Mouse (Mus musculus) cerebellum, postnatal 25 days (tissue): ENCODE data around the gene Mfap3l.
A peak's percentile ranks its signal among the peaks of the same experiment; 100 is the strongest.
"Not testable (repeated sequence)": the region's sequence is repeated elsewhere in the genome, so short reads cannot be mapped to it uniquely, and the experiment has no call there.

Experiments
- DNase-seq, 2 experiments: peaks; one replicate each; pipeline ENCODE4 v3.0.0; 2021; ENCODE audit warnings: mixed read lengths in 2 of 2

Gene Mfap3l

DNA sequence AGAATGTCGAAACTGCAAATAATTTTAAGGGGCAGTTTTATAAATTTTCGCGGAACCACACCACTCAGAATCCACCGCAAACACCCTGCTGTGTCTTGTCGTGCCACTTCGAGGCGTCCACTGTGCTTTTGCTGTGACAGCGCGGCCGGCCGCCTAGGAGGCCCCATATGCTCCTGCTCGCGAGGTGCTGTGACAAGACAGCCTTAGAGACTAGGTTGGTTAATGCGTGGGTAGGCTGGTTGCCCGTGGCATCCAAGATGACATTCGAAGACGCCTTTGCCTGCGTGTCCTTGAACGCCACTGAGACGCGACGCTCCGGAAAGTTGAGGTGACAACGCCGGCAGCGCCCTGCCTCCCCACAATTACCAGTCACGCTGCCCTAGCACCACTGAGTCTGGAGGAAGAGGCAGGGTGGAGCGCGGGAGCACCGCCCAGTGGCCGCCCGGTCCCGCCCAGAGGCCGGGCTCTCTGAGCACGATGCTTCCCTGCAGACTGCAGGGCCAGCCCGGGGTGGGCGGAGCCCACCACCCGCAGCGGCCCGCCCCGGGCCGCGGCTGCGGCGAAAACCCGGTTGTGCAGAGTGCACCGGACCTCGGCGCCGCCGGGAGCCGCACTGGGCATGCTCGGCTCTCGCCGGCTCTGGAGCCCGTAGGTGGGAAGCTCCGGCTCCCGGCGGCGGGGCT is at the start of gene Mfap3l:
Gene Mfap3l (plus strand): TSS at position 578 of the 683 bp plus-strand sequence.
- peak; percentile 94 to 96 for DNase-seq

DNA sequence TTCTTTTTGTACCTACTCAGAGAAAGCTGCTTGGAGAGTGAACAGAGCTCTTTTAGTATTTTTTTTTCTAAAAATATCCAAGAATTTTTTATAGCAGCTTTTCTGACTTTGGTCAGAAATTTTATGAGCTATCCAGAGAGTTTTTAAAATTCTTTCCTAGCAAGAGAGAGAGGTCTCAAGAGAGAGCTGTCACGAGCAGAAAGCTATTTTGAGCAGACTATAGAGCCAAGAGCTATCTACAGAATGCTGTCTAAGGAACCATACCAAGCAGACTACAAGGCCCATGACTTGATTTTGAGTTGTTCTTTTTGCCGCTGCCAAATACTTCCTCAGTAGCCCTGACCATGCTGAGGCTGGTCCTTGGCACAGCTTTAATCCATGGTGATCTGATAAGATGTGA is 49.3 kb upstream of the Mfap3l start:
- DNase-seq: no peak

DNA sequence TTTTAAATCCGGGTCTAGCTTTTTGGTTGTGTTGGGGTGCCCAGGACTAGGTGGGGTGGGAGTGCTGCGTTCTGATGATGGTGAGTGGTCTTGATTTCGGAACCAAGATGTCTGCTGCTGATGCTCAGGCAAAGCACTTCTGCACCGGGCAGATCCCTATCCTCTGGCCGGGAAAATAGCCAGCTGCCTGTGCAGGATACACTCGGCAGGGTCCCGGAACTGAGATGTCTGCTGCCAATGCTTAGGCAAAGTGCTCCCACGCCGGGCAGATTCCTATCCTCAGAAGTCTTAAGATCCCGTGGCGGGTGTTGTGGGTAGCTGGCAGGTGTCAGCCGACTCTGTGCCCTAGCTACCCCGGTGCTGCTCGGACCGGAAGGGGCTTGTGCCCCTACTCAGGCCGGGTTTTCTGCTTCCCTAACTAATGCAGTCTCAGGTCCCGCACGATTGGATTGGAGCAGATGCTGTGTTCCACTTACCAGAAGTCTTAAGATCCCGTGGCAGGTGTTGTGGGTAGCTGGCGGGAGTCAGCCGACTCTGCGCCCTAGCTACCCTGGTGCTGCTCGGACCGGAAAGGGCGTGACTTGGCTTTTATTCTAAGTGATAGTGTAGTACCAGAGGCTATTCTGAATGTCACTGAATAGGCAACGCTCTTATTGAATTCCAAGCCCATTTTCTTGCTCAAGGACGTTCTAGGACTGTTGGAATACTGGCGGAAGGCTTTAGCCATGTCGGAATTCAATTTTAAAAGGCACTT is 41.1 kb upstream of the Mfap3l start:
- DNase-seq: not testable (repeated sequence)

DNA sequence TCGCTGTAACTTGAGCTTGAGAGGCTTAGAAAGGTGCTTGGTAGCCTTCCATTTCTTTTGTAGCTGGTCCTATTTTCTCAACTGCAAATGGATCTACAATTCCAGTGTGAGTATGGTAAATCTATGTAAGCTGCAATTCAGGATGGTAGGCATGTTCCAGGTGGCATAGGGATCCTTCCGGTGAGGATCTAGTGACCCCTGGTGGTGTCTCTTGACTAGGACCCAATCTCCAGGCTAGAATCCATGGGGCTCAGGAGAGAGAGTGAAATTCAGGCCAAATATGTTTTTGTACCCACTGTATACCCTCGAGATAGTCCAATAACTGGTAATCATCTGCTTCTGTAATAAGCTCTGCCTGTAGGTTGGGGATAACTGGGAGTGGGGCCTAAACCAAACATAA is 37.9 kb upstream of the Mfap3l start:
- peak in 1 of 2 experiments; percentile 30 for DNase-seq

DNA sequence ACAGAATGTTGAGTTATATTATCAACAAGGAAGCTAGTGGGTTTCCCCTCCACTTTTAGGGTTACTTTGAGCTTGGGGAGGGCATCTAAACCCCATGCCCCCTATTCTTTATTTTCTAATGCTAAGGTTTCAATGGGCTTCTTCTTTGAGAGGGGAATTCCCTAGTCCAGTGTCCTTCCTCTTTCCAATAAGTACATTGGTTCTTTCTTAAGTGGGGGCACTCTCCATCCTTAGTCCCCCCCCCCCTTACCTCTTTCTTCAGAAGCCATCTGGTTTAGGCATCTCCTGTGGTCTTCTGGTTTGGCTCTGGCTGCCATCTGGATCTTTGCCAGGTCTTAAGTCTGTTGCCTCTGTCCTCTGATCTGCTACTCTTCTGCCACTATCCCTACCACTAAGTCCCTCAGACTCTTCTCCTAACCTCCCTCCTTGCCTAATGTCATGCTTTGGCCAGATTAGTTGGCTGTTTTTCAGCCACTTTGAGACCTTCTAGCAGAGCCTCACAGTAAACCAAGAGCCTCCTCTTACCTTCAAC is 21.0 kb upstream of the Mfap3l start:
- no peak for DNase-seq

DNA sequence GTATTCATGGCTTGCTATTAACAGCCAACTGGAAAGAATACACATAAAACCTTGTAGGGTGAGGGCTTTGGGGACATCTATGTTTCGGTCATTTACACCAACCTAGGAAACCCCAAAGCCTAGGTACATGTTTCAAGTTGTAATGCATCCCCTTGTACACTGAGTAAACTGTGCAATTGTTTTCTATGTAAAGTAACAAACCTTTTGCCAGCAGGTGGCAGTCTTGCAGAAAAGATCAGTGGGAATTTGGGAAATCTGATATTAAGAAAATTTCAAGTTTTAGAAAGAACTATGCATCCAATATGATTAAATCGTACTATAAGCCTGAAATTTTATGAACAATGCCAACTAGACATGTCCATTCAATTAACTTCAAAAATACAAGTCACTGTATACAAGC is 15.7 kb upstream of the Mfap3l start:
- DNase-seq: peak in 1 of 2 experiments; percentile 70

DNA sequence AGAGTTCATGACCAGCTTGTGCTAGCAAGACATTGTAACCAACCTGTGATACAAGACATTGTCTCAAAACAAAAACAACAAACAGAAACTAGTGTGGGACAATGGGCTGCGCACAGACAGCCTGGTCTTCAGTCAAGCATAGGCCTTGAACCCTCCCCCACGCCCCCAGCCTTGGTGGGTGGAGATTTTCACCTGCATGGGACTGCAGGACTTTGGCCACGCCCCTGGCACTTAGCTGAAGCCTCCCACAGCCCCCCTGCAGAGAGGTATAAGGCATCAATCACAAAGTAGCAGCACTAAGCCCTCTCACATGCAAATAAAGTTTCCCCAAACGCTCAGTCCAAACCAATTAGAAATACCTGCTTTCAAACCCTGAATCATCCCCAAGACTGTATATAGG is 11.1 kb upstream of the Mfap3l start:
- DNase-seq: no peak

DNA sequence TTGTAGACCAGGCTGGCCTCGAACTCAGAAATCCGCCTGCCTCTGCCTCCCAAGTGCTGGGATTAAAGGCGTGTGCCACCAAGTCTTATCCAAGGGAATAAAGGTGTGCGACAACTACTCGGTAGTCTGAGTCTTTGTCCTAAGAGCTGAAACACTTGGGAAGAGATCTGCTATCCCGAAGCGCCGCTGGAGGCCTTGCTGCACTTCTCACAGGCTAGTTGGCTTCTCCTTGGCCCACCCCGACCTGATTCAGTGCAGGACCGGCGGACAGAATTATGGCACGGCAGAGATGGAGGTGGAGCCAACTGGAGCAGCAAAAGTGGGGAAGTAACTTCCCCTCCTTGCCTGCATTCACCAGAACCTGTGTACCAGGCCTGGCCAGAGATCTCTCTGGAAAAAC is 10.6 kb upstream of the Mfap3l start:
- DNase-seq: no peak

DNA sequence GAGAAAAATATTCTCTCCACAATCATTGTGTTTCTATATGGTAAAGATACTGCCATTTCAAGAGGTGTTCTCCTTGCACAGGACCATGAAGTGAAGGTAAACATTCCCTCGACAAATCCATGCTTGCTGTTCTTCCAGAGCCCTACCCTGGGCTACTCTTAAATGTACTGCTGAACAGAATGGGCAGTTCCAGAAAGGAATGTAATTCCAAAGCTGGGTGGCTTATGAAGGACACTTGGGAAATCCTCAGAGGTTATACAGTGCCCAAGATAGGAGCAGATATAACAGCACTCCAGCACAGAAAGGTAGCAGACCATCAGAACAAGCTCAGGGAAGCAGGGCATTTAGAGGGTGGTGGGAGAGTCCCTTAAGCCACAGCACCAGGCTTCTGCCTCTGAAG is 9.2 kb upstream of the Mfap3l start:
- DNase-seq: no peak

DNA sequence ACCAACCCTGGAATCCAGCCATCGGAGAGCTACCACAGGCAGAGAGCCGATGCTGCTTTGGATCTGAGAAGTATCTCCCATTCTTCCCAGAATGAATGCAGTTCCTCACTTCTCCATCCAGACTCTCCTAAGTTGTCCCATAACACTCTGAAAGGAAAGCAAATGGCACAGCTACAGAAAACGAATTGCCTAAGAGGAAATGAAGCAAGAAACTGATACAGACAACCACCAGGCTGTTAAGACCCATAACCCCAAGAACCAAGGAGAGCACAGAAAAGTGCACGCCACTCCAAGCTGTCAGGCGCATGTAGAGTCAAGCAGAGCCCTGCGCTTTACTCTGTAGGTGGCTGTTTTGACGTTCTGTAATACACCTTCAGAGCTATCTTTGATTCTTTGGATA is 7.9 kb upstream of the Mfap3l start:
- no peak for DNase-seq

DNA sequence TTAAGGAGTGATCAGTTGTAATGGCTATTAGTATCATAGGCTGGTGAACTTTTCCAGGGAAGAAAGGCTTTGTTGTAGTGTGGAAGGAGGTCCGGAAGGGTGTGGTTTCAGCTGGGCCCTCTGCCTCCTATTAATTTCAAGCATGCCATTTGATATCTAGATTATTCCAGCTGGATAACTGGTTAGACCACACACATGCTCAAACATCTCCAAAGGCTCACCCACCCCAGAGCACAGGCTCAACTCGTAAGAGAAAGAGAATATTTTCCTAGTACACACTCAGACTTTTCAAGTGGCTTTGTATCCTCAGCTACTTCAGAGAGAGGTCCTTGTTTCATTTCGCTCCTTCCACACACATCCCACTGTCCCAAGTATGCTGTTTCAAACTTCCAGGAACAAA is 4.7 kb upstream of the Mfap3l start:
- no peak for DNase-seq

DNA sequence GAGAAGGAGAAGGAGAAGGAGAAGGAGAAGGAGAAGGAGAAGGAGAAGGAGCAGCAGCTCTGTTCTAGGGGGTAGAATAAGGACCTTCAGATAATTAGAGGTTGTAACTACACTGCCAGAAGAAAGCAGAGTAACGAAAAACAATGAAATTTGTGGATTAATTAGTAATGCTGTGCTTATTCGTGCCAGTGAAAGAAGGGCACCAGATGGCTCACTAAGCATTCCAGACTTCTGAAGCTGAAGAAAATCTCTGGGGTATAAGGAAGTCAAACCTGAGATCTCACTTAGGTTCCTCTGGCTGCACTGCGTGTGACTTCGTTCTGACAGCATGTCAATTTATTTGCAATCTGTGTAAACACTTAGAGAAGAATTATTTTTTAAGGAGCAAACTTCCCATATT is 3.6 kb upstream of the Mfap3l start:
- DNase-seq: no peak

DNA sequence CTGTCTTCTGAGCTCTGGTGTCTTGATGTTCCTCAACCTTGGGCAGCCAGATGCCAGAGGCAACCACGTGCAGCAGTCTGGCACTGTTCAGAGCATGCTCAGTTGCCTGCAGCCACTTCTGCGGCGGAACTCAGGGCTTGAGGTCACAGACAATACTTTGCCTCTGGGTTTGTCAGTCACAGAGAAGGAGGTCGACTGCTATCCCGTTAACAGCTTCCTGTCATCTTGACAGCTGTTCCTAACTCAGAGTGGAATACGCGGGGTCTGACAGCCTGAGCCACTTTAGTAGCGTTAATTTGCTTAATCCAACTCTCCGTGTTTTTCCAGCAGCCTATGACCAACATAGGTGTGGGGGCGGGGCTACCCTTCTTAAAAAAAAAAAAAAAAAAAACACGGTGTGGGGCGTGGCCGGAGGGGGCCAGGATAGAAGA is 1.1 kb upstream of the Mfap3l start:
- peak; percentile 87 for DNase-seq

DNA sequence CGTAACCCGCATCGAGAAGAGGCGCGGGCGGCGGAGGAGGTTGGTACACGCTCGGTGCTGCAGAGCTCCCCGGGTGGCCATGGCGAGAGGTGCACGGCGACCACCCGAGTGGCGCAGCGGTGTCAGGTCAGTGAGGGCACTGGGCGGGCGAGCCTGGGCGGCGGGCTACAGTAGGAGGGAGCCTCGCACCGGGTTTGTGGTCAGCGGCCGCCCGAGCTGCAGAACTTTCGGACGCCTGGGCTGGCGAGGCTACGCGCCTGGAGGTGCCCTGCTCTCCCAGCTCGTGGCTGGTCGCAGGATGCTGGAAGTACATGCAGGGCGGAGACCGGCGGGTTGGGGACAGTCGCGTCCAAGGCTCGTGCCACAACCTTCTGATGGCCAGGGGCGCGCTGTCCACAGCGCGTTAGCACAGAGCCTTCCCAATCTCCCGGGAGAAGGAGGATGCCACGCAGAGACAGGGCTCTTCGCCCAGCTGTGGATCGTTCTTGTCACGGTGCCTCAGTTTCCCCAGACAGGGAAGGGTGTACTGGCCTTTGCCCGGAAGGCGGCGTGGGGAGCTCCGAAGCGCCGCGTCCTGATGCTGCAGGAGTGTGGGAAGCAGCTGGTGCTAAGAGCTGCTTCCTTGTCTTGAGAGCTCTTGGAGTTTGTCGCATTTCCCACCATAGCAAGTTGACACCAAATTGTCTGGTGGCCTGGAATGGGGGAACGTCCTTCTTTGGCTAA is 467 bp downstream of the Mfap3l start:
- no peak for DNase-seq

DNA sequence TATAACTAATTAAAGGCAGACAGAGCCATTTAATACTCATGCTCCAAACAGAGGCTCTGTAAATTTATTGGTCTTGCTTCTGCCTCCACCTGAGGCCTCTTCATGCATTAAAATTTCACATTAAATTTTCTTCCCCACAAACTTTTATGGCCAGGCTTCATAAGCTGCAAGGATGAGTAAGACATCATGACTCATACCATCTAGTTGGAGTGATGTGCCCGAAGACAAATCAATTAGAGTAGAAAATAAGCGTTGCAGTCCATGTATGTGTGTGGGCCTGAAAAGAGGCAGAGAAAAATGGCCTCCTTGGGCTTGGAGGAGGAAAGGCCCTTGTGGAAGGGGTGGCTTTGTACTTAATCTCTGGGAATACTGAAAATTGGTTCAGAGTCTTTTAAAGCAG is 2.3 kb downstream of the Mfap3l start:
- no peak for DNase-seq

DNA sequence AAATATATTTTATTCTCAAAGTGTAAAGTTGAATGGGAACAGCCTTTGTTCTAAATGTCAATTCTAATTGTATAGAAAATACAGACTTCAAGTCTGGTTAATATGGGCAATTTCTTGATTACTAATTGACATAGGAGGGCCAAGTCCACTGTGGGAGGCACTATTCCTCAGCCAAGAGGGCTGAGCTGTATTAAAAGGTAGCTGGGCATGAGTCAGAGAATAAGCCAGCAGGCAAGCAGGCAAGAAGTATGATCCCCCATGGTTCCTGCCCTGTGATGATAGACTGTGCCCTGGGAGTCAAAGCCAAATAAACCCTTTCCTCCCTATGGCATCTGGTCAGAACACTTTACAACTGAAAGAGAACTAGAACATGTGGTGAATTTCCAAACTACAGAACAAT is 3.2 kb downstream of the Mfap3l start:
- DNase-seq: no peak

DNA sequence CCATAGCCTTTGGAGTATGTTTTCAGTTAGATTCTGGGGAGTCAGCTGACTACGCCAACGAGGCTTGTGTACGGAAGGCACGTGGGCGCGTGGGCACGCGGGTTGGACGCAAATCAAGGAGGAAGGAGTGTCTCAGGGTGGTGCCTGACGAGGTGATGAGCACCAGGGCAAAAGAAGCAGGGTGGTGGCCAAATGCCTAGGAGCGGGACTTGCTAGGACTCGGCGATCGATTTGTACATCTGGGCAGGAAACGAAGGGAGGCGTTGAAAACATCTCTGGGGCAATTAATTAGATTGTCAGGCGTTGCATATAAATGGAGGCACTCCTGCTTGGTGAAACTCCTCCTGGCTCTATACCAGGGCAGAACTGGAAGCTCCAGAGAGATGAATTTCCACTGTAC is 7.4 kb downstream of the Mfap3l start:
- no peak for DNase-seq

DNA sequence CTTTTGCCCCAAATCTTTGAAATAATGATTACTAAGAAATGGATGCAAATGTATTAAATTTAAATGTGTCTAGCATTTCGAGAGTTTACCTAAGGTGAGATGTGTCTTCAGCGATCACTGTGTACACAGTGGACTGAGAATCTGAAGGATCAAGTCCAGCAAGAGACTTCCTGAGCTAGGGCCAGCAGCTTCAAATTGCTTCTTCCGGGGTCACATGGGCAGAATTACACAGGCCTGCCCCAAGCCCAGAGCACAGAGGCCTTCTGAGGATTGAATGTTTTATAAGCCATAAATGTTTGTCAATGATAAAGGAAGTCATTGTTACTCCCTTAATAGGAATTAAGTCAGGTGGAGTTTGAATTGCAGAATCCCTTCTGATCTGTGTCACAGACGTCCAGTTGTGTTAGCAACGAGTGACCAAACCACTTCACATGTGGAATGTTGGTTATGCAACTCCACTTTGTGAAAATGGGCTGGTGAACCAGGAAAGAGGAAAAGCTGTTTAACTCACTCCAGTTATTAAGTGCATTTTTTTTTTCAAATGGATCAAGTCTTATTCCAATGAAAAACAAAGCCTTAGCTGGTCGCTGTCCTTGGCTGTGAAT is 10.9 kb downstream of the Mfap3l start:
- DNase-seq: no peak

DNA sequence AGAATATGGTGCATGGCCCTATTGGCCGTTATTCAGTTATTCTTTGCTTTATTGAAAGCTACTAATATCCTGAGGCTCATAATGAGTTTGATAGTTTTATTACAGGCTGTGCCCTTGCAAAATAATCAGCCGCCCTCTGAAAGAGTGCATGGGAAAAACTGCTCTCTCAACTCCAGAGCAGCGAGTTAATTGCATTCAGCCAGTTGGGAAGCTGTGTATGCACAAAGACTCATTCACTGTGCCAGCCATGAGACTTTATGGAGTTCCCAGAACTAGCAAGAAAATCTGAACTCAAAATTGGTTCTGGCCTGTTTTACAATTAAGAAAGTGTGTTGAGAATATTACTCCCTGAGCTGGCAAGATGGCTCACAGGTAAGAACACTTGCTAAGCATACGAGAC is 12.5 kb downstream of the Mfap3l start:
- no peak for DNase-seq

DNA sequence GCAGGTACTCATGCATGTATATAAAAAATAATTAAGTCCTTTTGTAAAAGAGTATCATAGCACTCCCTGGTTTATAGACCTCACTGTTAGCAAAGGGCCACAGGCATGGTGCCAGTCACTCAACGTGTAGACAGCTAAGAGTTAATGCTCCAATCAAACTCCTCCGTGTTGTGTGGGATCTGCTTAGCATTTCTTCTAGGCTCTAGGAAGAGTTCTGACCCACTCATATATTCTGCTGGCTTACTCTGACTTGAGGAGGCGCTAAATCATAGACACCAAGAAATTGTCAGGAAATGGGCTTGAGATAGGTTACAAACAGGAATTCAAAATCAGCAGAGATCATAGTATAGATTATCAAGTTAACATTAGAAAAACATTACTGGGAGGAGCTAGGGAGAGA is 13.3 kb downstream of the Mfap3l start:
- DNase-seq: no peak

DNA sequence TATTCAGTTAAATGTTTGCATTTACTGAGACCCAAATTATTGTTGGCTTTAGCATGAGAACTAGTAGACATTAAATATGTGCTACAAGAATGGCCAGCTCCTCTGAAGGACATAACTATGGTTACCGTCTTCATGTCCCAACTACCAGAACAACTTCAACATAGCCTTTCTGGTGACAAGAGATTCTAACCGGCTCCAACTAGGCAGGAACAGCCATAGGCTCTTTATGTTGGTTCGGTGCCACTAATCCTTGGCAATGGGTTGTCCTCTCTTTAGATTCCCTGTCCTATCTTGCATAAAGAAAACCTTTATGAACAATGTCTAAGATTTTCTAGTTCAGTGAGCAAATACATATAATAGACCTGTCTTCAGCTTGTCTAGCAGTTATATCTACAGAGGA is 14.7 kb downstream of the Mfap3l start:
- DNase-seq: no peak

DNA sequence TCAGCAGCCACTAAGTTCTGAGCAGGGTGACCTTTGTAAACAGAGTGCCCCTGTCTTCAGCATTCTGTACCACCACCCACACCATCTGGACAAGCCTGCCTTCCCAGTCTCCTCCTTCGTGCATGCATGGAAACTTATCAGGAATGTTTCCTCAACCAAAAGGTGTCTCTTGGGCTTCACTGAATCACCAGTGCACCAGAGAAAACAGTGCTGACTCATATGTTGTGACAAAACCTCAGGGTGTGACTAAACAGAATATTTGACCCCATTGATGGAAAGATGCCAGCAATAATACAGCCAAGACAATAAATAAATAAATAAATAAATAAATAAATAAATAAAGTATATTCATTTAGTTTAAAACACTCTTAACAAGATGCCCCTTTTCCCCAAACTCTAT is 16.5 kb downstream of the Mfap3l start:
- no peak for DNase-seq

DNA sequence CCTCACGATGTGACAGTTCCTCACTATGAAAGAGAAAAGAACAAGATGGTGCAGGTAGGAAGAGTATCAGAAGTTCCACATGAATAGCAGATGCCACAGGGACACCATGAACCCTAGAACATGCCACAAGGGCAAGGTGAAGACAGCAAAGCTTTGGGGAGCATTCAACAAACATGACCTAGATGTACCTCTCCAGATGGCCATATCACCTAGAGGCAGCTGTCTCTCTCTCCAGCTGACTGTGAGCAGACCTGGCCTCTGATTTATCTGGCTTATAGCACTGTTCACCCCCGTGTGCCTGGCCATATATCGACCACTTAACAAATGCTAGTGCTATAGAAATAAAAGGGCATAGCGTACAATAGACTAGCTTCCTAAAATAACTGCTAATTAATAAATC is 17.5 kb downstream of the Mfap3l start:
- DNase-seq: peak; percentile 18 to 23
